Mouse (Mus musculus): ENCODE results near the gene Rab11fip3. TPM values are rescaled to one million over a fixed set of nuclear protein-coding genes. Genes with fewer than 3 reads are reported as not detected.

The Rab11fip3 gene
- total RNA-seq, 2 experiments from 2014 or later, result 88.9 to 96.2 TPM

GRCm38 (mm10) chr17:26089905-26090632, 20.7 kb upstream of the Rab11fip3 start, which contains the start of gene Decr2:
Gene Decr2, minus strand, starts transcription at chr17:26090337.
- DNase-seq (ENCODE audit: low spot score), result peak; percentile 91

- DNase-seq (ENCODE audit: low spot score), result no peak
These were observed 17.8 kb upstream of the Rab11fip3 start for GRCm38 (mm10) chr17:26087059-26087564.

GRCm38 (mm10) chr17:26080867-26081266, 11.5 kb upstream of the Rab11fip3 start:
- DNase-seq (ENCODE audit: low spot score), result no peak

- no peak for DNase-seq (ENCODE audit: low spot score)
These were observed 9.5 kb upstream of the Rab11fip3 start for GRCm38 (mm10) chr17:26078851-26079250.

GRCm38 (mm10) chr17:26075246-26075645, 5.9 kb upstream of the Rab11fip3 start:
- DNase-seq (ENCODE audit: low spot score), result no peak

GRCm38 (mm10) chr17:26070136-26070535, 781 bp upstream of the Rab11fip3 start:
- no peak for DNase-seq (ENCODE audit: low spot score)

GRCm38 (mm10) chr17:26068024-26068830, 1.1 kb downstream of the Rab11fip3 start:
- peak; percentile 77 for DNase-seq (ENCODE audit: low spot score)

- no peak for DNase-seq (ENCODE audit: low spot score)
These were observed 2.8 kb downstream of the Rab11fip3 start for GRCm38 (mm10) chr17:26066488-26067020.

- DNase-seq (ENCODE audit: low spot score), result no peak
These were observed 4.4 kb downstream of the Rab11fip3 start for GRCm38 (mm10) chr17:26064916-26065315.

GRCm38 (mm10) chr17:26057787-26058567, 11.4 kb downstream of the Rab11fip3 start:
- peak; percentile 64 for DNase-seq (ENCODE audit: low spot score)

- DNase-seq (ENCODE audit: low spot score), result no peak
These were observed 12.1 kb downstream of the Rab11fip3 start for GRCm38 (mm10) chr17:26057278-26057677.

GRCm38 (mm10) chr17:26055164-26055563, 14.2 kb downstream of the Rab11fip3 start:
- no peak for DNase-seq (ENCODE audit: low spot score)

- DNase-seq (ENCODE audit: low spot score), result peak; percentile 57
These were observed 15.1 kb downstream of the Rab11fip3 start for GRCm38 (mm10) chr17:26054133-26054845.

- DNase-seq (ENCODE audit: low spot score), result no peak
These were observed 16.6 kb downstream of the Rab11fip3 start for GRCm38 (mm10) chr17:26052706-26053105.

- no peak for DNase-seq (ENCODE audit: low spot score)
These were observed 17.3 kb downstream of the Rab11fip3 start for GRCm38 (mm10) chr17:26052074-26052473.

GRCm38 (mm10) chr17:26048118-26048517, 21.2 kb downstream of the Rab11fip3 start:
- DNase-seq (ENCODE audit: low spot score), result no peak

GRCm38 (mm10) chr17:26046253-26046997, 22.9 kb downstream of the Rab11fip3 start:
- DNase-seq (ENCODE audit: low spot score), result no peak

- no peak for DNase-seq (ENCODE audit: low spot score)
These were observed 24.1 kb downstream of the Rab11fip3 start for GRCm38 (mm10) chr17:26045285-26045684.

GRCm38 (mm10) chr17:26043249-26043636, 26.1 kb downstream of the Rab11fip3 start:
- DNase-seq (ENCODE audit: low spot score), result no peak

Measured in gastrocnemius, adult 18-20 months (tissue).